In genomic region chr8:124621255-124621654, GRCm38 (mm10) we compare ENCODE assay signal across 12 mouse cellular contexts. TPM values are rescaled to one million over a fixed set of nuclear protein-coding genes. Genes with fewer than 3 reads are reported as not detected.
DNase-seq lines count a peak whose midpoint lies in the region; ATAC-seq and TF ChIP-seq lines count a peak whose summit lies in the region.
"Had no signal": no experiment of that assay in that cellular context is flagged by ENCODE, and none has a peak within 500 bp of the region (broad histone marks: within the 10 kb centered on the region; RNA-seq: fewer than 3 reads in every experiment).

No protein-coding gene starts in this region.

- ATAC-seq in hindbrain, embryonic 13.5 days (ENCODE audit: low FRiP score): peak; percentile 74
- ATAC-seq in hindbrain, embryonic 11.5 days (ENCODE audit: low FRiP score): no peak
- ATAC-seq in forebrain, embryonic 16.5 days: peak; percentile 86

- no peak for TF ChIP-seq CTCF in olfactory bulb, adult 2 months (IDR thresholded peaks at IDR 0.05; ENCODE audit: insufficient read depth, low read depth, low read length)

- H3K9ac ChIP-seq in hindbrain, embryonic 13.5 days: no peak overlapping the region
- H3K9ac ChIP-seq in hindbrain, embryonic 11.5 days (ENCODE audit: low read depth, low read length): no peak overlapping the region
- no peak overlapping the region for H3K9ac ChIP-seq in forebrain, embryonic 16.5 days (replicated peaks; ENCODE audit: low read depth, low read length)
- H3K9ac ChIP-seq: embryonic facial prominence, embryonic 13.5 days had no signal

- H3K9me3 ChIP-seq in hindbrain, embryonic 13.5 days: no peaks in the 10 kb centered on the region
- H3K9me3 ChIP-seq in hindbrain, embryonic 11.5 days (ENCODE audit: control insufficient read depth, low read length): no peaks in the 10 kb centered on the region
- no peaks in the 10 kb centered on the region for H3K9me3 ChIP-seq in forebrain, embryonic 16.5 days (ENCODE audit: control insufficient read depth, low read length)
- H3K9me3 ChIP-seq: embryonic facial prominence, embryonic 13.5 days had no signal

- DNase-seq in hindbrain, embryonic 11.5 days (ENCODE audit: low spot score): no peak
- DNase-seq in layer of hippocampus, postnatal 10 days (ENCODE audit: low spot score in 2 of 2): peak; percentile 63 to 72
- DNase-seq in urinary bladder, postnatal 25 days (ENCODE audit: low spot score): no peak
- DNase-seq in heart, adult 9 months (ENCODE audit: low spot score in 2 of 2): no peak
- DNase-seq: lung, adult 18-20 months; retina, postnatal 1 day had no signal

- peaks cover 13% of the 10 kb centered on the region for H3K4me1 ChIP-seq in hindbrain, embryonic 13.5 days (replicated peaks)
- H3K4me1 ChIP-seq in hindbrain, embryonic 11.5 days (replicated peaks; ENCODE audit: control insufficient read depth, insufficient read depth, low read length): no peaks in the 10 kb centered on the region
- peaks cover 17% of the 10 kb centered on the region for H3K4me1 ChIP-seq in forebrain, embryonic 16.5 days (replicated peaks; ENCODE audit: control insufficient read depth, insufficient read depth, low read length)
- peaks cover 13% of the 10 kb centered on the region; the same call in 1 of the 2 replicates for H3K4me1 ChIP-seq in olfactory bulb, adult 2 months (ENCODE audit: control insufficient read depth, insufficient read depth, low read length)

- 45% methylated on average over 5 of the region's 5 CpGs for WGBS in hindbrain, embryonic 13.5 days
- WGBS in hindbrain, embryonic 11.5 days: 62% methylated on average over 5 of the region's 5 CpGs
- WGBS in forebrain, embryonic 16.5 days: 14% methylated on average over 5 of the region's 5 CpGs
- 63% methylated on average over 5 of the region's 5 CpGs for WGBS in olfactory bulb, adult 2 months

- 0 out of 2 replicates have a peak, but pooled peaks have one; percentile 27 for TF ChIP-seq POLR2A in olfactory bulb, adult 2 months (IDR thresholded peaks at IDR 0.05; ENCODE audit: insufficient read depth, low read depth, low read length)

- H3K36me3 ChIP-seq in hindbrain, embryonic 13.5 days: no peaks in the 10 kb centered on the region
- H3K36me3 ChIP-seq in hindbrain, embryonic 11.5 days (ENCODE audit: control insufficient read depth, insufficient read depth, low read length): no peaks in the 10 kb centered on the region
- H3K36me3 ChIP-seq in forebrain, embryonic 16.5 days (ENCODE audit: control insufficient read depth, insufficient read depth): no peaks in the 10 kb centered on the region
- H3K36me3 ChIP-seq: embryonic facial prominence, embryonic 13.5 days had no signal

- no peak overlapping the region for H3K4me3 ChIP-seq in hindbrain, embryonic 13.5 days
- no peak overlapping the region for H3K4me3 ChIP-seq in hindbrain, embryonic 11.5 days (ENCODE audit: low read depth, low read length)
- no peak overlapping the region for H3K4me3 ChIP-seq in forebrain, embryonic 16.5 days (replicated peaks; ENCODE audit: low read length)
- no peak overlapping the region for H3K4me3 ChIP-seq in olfactory bulb, adult 2 months (ENCODE audit: insufficient read depth, low read depth, low read length)
- H3K4me3 ChIP-seq: embryonic facial prominence, embryonic 13.5 days had no signal

- H3K27me3 ChIP-seq in hindbrain, embryonic 13.5 days: peaks cover 6% of the 10 kb centered on the region
- no peaks in the 10 kb centered on the region for H3K27me3 ChIP-seq in hindbrain, embryonic 11.5 days (ENCODE audit: control insufficient read depth, insufficient read depth, low read length)
- peaks cover 3% of the 10 kb centered on the region; the same call in 1 of the 2 replicates for H3K27me3 ChIP-seq in forebrain, embryonic 16.5 days (replicated peaks; ENCODE audit: control insufficient read depth, insufficient read depth, low read length)

- H3K4me2 ChIP-seq in hindbrain, embryonic 13.5 days: no peak overlapping the region
- H3K4me2 ChIP-seq in hindbrain, embryonic 11.5 days (replicated peaks; ENCODE audit: low read depth, low read length): no peak overlapping the region
- H3K4me2 ChIP-seq in forebrain, embryonic 16.5 days (ENCODE audit: low read length): no peak overlapping the region
- H3K4me2 ChIP-seq: embryonic facial prominence, embryonic 13.5 days had no signal

- peak overlapping the region; percentile 72 for H3K27ac ChIP-seq in hindbrain, embryonic 13.5 days
- no peak overlapping the region for H3K27ac ChIP-seq in hindbrain, embryonic 11.5 days (ENCODE audit: low read depth, low read length)
- peak overlapping the region; percentile 71 for H3K27ac ChIP-seq in forebrain, embryonic 16.5 days (ENCODE audit: low read length)
- 0 out of 2 replicates have a peak overlapping the region, but pooled peaks have one; percentile 33 for H3K27ac ChIP-seq in olfactory bulb, adult 2 months (ENCODE audit: insufficient read depth, low read depth, low read length)
- H3K27ac ChIP-seq: embryonic facial prominence, embryonic 13.5 days had no signal

RNA-seq across cellular contexts. Expression of gene 2310022B05Rik, which starts 41.9 kb away (rescaled TPM):
- polyA plus RNA-seq in hindbrain, embryonic 13.5 days (2015; fragmentation: Nextera tagmentation; extraction: Ambion mirVana): 18.4 and 19.1 TPM in 2 replicates
- 19.6 and 22.6 TPM in 2 replicates for polyA plus RNA-seq in hindbrain, embryonic 11.5 days (2014; fragmentation: Nextera tagmentation; extraction: Ambion mirVana)
- 26.0 and 29.4 TPM in 2 replicates for polyA plus RNA-seq in forebrain, embryonic 16.5 days (2015; fragmentation: Nextera tagmentation; extraction: Ambion mirVana)
- total RNA-seq in layer of hippocampus, postnatal 10 days (2021): 100 to 1,000 TPM in 1 of 2 experiments, 10 to 100 TPM in 1; 96.2 to 106 TPM
- not detected in 2 replicates for polyA plus RNA-seq in olfactory bulb, adult 2 months (2012; ENCODE audit: insufficient read depth, insufficient read length, low replicate concordance, missing spikeins)

RNA-seq across cellular contexts. Expression of gene Capn9, which starts 45.3 kb away (rescaled TPM):
- polyA plus RNA-seq in hindbrain, embryonic 13.5 days (2015; fragmentation: Nextera tagmentation; extraction: Ambion mirVana): 0.06 and 0.10 TPM in 2 replicates
- 0.08 TPM in 1 of 2 replicates, not detected in the other for polyA plus RNA-seq in hindbrain, embryonic 11.5 days (2014; fragmentation: Nextera tagmentation; extraction: Ambion mirVana)
- polyA plus RNA-seq in forebrain, embryonic 16.5 days (2015; fragmentation: Nextera tagmentation; extraction: Ambion mirVana): 0.14 and 0.20 TPM in 2 replicates
- total RNA-seq in layer of hippocampus, postnatal 10 days (2021): under 1 TPM in 1 of 2 experiments, not detected in 1; 0.13 TPM
- not detected in 2 replicates for polyA plus RNA-seq in olfactory bulb, adult 2 months (2012; ENCODE audit: insufficient read depth, insufficient read length, low replicate concordance, missing spikeins)
- total RNA-seq: CH12.LX; gastrocnemius, postnatal 4 days had no signal

RNA-seq across cellular contexts. Expression of gene Agt, which starts 51.7 kb away (rescaled TPM):
- polyA plus RNA-seq in hindbrain, embryonic 13.5 days (2015; fragmentation: Nextera tagmentation; extraction: Ambion mirVana): 0.17 and 0.26 TPM in 2 replicates
- 0.14 and 0.15 TPM in 2 replicates for polyA plus RNA-seq in hindbrain, embryonic 11.5 days (2014; fragmentation: Nextera tagmentation; extraction: Ambion mirVana)
- 0.18 and 0.37 TPM in 2 replicates for polyA plus RNA-seq in forebrain, embryonic 16.5 days (2015; fragmentation: Nextera tagmentation; extraction: Ambion mirVana)
- total RNA-seq in layer of hippocampus, postnatal 10 days (2021): 10 to 100 TPM; 31.6 to 42.5 TPM
- not detected in 2 replicates for polyA plus RNA-seq in olfactory bulb, adult 2 months (2012; ENCODE audit: insufficient read depth, insufficient read length, low replicate concordance, missing spikeins)
- total RNA-seq: CH12.LX had no signal

Comparison
In these comparisons a context has a peak if more than half of its experiments do, and no peak if none do; other contexts are left out.
1. DNase-seq: peak in layer of hippocampus, postnatal 10 days (2 of 2); none in hindbrain, embryonic 11.5 days (single experiment), urinary bladder, postnatal 25 days (single experiment) and heart, adult 9 months (0 of 2).